Mouse (Mus musculus): ENCODE data around the gene Arf1.
"Not testable (repeated sequence)": the region's sequence is repeated elsewhere in the genome, so short reads cannot be mapped to it uniquely, and the experiment has no call there.

The Arf1 gene

DNA sequence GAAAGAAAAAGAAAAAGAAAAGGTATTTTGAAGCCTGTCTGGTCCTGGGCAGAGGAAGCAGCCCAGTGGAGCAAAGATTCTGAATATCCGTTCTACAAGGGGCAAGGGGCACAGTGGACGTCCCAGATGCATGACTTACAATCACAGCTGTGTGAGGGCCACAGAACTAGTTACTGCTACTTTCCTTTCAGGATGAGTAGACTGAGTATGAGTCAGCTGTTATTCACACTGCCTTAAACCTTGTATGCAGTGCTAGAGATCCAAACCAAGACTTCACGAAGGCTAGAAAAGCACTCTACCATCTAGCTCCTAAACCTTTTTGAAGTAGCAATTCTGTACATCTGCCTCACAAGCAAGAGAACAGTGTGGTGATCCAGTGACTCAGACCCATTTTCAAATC is 1.8 kb downstream of the Arf1 start:
- CTCF ChIA-PET, result no interaction called here

DNA sequence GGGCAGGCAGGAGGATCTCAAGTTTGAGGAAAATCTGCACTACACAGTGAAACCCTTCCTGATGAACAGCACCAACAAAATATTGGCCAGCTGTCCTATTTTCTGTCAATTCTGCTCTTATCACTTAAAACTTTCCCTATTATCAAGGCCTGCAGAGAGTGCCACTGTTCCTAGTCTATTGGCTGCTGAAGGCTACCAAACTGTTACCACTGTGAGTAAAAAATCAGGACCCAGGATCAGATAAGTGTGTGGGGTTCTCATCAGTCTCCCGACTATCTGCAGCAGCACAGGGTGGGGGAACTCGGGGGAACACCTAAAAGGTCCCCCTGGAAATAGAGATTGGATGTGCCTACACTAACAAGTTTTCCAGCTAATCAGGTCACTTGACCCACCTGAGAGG is 2.9 kb downstream of the Arf1 start:
- CTCF ChIA-PET, result no interaction called here

GRCm38 (mm10) chr11:59224470-59224869 is 3.6 kb downstream of the Arf1 start:
- CTCF ChIA-PET, result interaction anchor here (1.3 kb wide), 1 partner anchor 15 kb away, joined by 5 read pairs; no protein-coding TSS in a partner anchor

DNA sequence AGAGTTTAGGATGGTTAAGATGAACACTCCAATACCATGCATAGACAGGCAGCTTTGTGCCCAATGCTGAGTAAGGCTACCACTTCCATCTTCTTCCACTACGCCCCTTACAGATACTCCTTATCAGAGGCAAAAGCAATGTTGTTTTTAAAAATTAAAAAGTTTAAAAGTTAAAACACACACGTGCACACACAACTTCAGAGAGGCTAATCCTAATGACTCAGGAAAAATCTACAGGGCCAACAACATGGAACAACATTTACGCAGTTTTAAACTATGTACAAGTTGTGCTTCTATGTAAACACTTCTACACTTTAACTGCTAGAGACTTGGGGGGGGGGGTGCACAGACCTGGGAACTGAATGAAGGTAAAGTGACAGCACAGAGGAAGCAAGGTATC is 4.0 kb downstream of the Arf1 start:
- CTCF ChIA-PET, result interaction anchor here (1.3 kb wide), 1 partner anchor 14 kb away, joined by 5 read pairs; no protein-coding TSS in a partner anchor

DNA sequence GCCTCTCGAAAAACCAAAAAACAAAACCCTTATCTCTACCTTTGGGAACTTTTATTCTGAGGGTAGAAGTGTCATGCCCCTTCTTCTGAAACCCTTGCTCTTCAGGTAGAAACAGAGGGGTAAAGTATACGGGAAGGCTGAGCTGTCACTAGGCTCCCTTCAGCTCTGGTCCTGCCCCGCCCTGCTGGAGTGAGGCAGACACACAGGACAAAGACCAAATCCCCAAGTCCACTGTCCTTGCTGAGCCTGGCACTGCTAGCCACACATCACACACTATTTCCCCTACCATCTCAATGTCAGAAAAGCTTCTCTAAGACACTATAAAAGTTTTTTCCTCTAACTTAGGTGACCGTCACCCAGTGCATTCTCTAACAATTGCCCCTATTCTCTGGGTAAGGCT is 5.8 kb downstream of the Arf1 start:
- CTCF ChIA-PET, result interaction anchor here (0.6 kb wide), 1 partner anchor 169 kb away, joined by 3 read pairs; no protein-coding TSS in a partner anchor

GRCm38 (mm10) chr11:59221604-59222003 is 6.5 kb downstream of the Arf1 start:
- CTCF ChIA-PET, result interaction anchor here (0.6 kb wide), 1 partner anchor 169 kb away, joined by 3 read pairs; no protein-coding TSS in a partner anchor

DNA sequence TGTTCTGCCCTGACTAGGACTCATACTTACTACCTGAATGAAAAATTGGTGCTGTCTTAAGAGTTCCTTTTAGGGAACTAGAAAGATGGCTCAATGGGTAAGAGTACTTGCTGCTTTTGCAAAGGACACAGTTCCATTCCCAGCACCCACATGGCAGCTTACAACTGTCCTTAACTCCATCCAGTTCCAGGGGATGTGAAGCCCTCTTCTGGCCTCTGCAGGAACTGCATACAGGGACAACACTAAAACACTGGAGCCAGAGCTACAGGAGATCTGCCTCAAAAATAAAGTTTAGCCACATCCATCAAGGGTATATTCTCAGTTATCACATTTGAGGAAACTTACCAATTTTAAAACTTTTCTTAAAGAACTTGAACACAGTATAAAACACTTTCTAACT is 9.0 kb downstream of the Arf1 start:
- CTCF ChIA-PET, result interaction anchor here (0.6 to 1.4 kb wide), 2 partner anchors 9 to 1420 kb away, joined by 3 to 4 read pairs; no protein-coding TSS in a partner anchor

- CTCF ChIA-PET, result interaction anchor here (1.4 kb wide), 1 partner anchor 9 kb away, joined by 3 read pairs; no protein-coding TSS in a partner anchor
Observed at GRCm38 (mm10) chr11:59218389-59218998, 9.6 kb downstream of the Arf1 start.

DNA sequence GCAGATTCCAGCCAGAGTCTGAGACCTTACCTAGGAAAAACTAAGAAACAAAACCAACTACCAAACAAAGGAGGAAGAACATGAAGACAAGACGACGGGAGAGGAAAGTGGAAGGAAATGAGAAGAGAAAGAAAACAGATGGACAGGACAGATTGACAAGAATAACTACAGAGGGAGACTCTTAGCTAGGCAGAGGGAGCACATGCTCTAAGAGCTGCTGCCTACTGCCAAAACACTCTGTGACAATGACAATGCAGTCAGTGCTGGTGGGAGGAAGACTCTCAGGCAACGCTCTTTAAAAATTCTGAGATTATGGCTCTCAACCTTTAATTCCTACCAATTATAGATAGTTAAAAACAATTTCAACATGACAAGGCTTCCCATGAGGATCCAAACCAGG is 11.1 kb downstream of the Arf1 start:
- CTCF ChIA-PET, result interaction anchor here (1.8 kb wide), 1 partner anchor 52 kb away, joined by 4 read pairs; no protein-coding TSS in a partner anchor

DNA sequence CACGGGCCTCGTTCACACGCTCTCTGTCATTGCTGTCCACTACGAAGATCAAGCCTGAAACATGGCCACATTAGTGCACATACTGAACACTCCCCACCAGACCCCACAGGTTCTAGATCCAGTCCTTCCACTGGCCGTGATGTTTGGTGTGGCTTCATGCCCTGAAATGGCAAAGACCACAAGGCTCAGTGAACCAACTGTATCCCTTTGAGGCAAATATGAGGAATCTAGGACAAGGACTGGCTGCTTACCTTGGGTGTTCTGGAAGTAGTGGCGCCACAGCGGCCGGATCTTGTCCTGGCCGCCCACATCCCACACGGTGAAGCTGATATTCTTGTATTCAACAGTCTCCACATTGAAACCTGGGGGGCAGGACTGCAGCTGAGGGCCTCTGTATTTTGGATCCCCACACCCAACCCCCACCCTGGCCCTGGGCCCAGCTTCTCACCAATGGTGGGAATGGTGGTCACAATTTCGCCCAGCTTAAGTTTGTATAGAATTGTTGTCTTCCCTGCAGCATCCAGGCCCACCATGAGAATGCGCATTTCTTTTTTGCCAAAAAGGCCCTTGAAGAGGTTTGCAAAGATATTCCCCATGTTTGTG is 15.1 kb downstream of the Arf1 start:
- CTCF ChIA-PET, result no interaction called here

GRCm38 (mm10) chr11:59212320-59212719 is 15.8 kb downstream of the Arf1 start:
- CTCF ChIA-PET, result not testable (repeated sequence)

DNA sequence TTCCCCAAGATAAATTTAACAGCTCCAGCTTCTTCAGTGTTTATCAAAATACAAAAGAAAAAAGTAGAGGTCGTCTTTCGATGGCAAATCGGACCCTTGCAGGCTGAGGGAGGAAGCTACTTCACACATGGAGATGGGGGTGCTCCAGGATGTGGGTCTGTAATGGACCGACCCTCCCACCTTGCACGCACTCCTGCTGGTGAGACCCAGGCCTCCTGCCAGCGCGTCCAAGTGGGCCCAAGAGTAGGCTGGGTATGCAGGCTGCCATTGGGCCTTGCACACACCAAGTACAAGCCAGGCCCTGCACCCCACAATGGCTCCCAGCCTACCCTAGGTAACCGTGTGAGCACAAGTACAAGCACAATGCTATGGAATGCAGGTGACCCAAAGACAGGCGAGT is 16.5 kb downstream of the Arf1 start:
- CTCF ChIA-PET, result not testable (repeated sequence)

GRCm38 (mm10) chr11:59210020-59210419 is 18.1 kb downstream of the Arf1 start:
- CTCF ChIA-PET, result interaction anchor here (0.8 to 1.6 kb wide), 2 partner anchors 9 to 14 kb away, joined by 3 to 5 read pairs; no protein-coding TSS in a partner anchor

GRCm38 (mm10) chr11:59209580-59209979 is 18.5 kb downstream of the Arf1 start:
- CTCF ChIA-PET, result interaction anchor here (0.8 to 1.6 kb wide), 2 partner anchors 10 to 15 kb away, joined by 3 to 5 read pairs; no protein-coding TSS in a partner anchor

DNA sequence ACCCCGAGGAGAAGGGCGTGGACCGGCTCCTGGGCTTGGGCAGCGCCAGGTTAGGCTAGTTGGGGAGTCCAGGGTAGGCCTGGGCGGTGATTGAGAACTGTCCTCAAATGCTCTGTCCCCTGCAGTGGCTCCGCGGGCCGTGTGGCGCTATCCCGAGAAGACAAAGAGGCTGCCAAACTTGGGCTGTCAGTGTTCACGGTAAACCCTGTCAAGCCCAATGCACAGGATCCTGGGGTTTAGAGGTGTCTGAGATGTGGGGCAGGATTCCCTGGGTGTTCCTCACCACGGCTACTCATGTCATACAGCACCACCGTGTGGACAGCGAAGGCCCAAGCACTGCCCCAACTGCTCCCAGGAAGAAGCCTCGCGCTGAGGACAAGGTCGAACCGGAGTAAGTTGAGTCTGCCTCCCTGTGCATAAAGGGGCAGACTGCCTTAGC is 19.0 kb downstream of the Arf1 start:
- CTCF ChIA-PET, result interaction anchor here (1.6 kb wide), 1 partner anchor 15 kb away, joined by 5 read pairs; no protein-coding TSS in a partner anchor

- CTCF ChIA-PET, result no interaction called here
Observed at GRCm38 (mm10) chr11:59208153-59208831, 19.8 kb downstream of the Arf1 start, which contains the start of gene 2310033P09Rik. TSS of gene 2310033P09Rik (plus strand) at chr11:59208321.

DNA sequence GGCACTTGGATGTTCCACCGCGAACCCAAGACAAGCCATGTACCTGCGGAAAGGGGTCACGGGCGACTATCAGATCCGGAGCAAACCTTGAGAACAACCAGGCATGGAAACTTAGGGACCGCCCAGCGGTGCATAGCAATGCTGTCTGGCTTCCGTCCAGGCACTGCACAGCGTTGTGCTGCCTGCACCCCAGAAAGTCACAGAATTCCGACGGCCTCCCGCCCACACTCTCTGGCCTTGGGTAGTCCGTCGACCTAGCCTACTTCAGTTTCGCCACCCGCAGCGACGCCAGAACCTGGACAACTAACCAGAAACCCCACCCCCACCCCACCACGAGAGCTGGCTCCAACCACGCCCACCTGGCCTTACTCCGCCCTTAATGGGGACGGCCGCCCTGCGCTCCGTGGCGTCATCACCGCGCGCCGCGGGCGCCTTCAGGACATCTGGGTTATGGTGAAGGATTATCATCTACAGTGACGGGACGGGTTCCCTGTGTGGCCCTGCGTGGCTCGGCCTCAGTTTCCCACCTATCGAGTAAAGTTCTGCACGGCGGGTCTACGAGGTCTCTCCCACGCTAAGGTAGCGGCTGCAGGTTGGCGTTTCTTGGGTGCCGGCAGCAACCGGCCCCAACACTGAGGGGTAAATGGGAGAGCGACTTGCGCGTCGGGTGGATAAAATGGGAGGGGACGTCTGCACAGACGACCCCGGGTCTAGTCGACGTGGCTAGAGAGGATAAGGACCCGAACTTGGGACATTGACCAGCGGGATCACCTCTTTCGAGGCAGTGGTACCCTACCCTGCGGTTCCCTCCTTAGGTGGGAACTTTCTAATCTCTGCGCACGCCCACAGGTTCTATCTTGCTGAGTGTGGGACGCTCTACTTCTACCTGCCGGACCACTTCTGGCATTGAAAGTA is 25.7 kb downstream of the Arf1 start, which contains the start of gene Mrpl55:
Gene Mrpl55 (plus strand): TSS at position 406 of the 915 bp plus-strand sequence.
- CTCF ChIA-PET, result no interaction called here

- CTCF ChIA-PET, result no interaction called here
Observed at GRCm38 (mm10) chr11:59201216-59202002, 26.7 kb downstream of the Arf1 start.

- CTCF ChIA-PET, result no interaction called here
Observed at GRCm38 (mm10) chr11:59196230-59196629, 31.8 kb downstream of the Arf1 start.

DNA sequence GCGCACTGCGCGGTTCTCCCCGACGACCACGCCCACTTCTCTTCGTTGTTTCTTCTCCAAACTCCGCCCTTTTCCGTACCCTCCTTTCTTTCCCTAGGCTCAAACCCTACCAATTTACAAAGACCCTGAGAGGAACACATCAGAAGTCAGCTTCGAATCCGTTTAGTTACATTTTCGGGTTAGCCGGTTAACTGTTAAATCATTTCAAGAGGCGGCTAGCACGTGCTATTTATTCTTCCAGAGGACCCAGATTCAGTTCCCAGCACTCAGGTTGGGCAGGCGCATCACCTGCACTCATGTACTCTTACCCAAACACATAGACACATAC is 36.0 kb downstream of the Arf1 start, which contains the start of gene Guk1:
Gene Guk1 (minus strand): TSS at position 154 of the 328 bp plus-strand sequence.
- CTCF ChIA-PET, result interaction anchor here (0.6 kb wide), 1 partner anchor 1507 kb away, joined by 7 read pairs; no protein-coding TSS in a partner anchor
